Mouse (Mus musculus): ENCODE results near the gene G6pc3.
"Not testable (repeated sequence)": the region's sequence is repeated elsewhere in the genome, so short reads cannot be mapped to it uniquely, and the experiment has no call there.

Gene G6pc3

DNA sequence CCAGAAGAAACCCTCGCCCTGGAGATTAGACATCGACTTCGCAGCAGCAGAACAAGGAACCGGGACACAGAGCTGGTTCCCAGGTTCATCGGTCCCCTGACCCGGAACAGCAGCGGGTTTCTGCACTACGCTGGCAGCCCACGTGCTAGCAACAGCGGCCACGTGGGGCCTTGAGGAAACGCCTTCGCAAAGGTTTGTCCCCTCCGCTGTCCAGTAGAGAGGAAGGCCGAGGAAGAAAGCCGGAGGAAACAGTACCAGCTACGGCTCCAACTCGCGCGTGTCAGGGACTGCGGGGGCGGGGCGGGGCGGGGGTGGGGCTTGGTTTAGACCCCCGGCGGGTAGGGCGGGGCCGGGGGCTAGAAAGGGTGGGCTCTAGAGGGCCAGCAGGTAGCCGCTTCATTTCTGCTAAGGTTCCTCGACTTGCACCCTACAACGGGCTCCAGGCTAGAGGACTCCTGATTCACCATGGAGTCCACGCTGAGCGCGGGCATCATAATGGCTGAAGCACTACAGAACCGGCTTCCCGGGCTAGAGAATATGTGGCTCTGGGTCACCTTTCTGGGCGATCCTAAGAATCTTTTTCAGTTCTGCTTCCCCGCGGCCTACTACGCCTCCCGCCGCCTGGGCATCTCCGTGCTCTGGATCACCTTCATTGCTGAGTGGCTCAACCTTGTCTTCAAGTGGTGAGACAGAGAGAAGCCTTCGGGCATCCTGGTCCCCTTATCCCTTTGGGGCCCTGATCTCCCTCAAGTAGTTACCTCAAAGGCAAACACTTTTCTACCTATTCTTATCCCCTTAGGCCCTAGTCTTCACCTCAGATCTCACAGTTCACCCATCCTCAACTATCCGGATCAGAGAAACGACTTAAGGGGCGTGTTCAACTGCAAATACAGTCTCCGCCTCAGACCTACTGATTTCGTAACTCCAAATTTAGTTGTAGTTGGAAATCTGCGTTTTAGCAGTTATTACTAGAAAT lies at the start of gene G6pc3:
TSS of gene G6pc3 (plus strand) at position 160 of the 976 bp plus-strand sequence.
- peak; percentile 39 to 53 for DNase-seq (ENCODE audit: low read depth in 2 of 2, low spot score in 2 of 2)

DNA sequence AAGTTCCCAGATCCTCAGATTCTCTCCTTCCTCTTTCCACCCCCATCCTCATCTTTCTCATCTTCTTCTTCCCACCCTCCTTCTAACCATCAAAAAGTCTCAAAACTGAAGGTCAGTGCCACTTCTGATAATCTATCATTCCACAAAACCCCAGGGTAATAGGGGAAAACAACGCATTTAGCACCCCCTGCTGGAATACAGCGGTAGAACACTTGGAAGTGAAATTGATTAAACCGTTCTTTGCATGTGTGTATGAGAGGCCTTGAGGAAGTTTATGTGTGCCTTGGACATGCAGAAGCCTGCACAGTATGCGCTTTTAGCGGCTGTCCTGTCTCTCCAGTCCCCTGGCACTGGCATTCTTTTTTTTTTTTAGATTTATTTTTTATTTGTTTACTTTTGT lies 48.9 kb upstream of the G6pc3 start:
- peak; percentile 45 to 65 for DNase-seq (ENCODE audit: low read depth in 2 of 2, low spot score in 2 of 2)

DNA sequence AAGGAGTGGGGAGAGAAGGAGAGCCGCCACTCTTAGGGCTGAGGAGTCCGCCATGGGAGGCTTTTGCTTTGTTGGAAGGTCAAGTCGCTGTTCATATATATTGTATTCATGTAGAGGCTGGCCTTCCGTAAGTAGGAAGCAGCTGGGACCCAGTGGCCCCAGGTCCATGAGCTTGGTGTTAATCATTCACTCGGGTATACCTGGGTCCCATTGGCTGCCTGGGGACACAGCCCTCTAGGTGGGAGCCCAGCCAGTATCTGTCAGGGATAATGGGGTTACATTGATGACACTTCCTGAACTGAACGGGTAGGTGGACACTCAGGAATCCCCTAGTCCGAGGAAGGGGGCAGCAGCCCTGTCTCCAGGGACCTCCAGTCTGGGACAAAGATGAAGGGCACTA lies 47.1 kb upstream of the G6pc3 start:
- DNase-seq (ENCODE audit: low read depth in 2 of 2, low spot score in 2 of 2) = no peak

DNA sequence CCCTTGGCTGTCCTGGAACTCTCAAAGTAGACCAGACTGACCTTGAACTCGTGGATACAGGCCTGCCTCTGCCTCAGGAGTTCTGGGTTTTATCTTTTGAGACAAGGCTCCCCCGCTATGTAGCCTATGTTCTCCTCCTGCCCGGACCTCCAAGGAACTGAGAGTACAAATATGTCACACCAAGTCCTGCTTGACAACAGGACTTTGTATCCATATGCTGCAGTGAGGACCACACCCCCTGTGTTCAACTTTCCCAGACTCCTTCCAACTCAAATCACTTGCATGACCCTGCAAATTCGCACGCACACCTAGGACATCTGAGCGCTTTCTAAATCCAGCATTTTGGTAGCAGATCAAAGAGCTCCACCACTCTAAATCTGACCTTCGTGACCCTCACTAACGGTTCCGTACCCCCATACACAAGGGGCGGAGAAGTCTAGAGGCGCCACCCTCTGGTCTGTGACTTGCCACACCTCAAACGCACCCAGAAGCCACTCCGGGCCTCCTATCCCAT lies 44.4 kb upstream of the G6pc3 start:
- no peak for DNase-seq (ENCODE audit: low read depth in 2 of 2, low spot score in 2 of 2)

DNA sequence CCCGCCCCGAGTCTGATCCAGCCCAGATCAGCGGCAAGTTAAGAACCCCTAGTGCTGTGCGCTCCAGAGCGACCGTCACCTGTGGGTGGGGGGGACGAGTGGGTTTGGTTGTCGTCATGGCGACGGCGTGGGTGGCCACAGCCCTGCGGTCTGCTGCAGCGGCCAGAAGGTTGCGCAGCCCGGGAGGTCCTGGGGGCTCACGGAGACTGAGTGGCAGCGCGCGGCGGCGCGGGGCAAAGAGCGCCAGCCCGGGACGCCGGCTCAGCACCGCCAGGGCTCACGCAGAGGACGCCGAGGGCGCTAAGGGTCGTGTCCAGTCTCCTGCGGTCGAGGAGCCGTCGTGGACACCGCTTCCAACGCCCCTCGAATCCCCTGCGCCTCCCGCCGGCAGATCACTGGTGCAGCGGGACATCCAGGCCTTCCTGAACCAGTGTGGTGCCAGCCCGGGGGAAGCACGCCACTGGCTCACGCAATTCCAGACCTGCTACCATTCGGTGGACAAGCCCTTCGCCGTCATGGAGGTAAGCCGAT lies 43.9 kb upstream of the G6pc3 start, which contains the start of gene Nags:
TSS of gene Nags (plus strand) at position 43 of the 531 bp plus-strand sequence.
- no peak for DNase-seq (ENCODE audit: low read depth in 2 of 2, low spot score in 2 of 2)

DNA sequence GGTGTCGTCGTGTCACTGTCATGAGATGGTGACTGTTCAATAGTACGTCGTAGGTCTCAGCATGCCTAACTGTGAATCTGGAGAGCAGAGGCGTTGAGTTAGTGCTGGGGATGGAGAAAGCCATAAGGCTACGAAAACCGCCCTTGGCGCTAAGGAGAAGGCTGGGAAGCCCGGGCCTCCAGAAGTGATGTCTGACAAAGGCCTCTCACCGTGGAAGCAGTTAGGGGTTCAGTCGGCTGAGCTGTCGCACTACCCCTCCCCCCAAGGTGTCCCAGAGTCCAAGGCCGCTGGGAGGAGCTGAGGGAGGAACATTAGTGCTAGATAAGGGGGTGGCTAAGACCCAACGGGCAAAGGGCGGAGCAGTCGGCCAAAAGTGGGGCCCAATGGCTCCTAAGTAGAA lies 43.4 kb upstream of the G6pc3 start:
- no peak for DNase-seq (ENCODE audit: low read depth in 2 of 2, low spot score in 2 of 2)

DNA sequence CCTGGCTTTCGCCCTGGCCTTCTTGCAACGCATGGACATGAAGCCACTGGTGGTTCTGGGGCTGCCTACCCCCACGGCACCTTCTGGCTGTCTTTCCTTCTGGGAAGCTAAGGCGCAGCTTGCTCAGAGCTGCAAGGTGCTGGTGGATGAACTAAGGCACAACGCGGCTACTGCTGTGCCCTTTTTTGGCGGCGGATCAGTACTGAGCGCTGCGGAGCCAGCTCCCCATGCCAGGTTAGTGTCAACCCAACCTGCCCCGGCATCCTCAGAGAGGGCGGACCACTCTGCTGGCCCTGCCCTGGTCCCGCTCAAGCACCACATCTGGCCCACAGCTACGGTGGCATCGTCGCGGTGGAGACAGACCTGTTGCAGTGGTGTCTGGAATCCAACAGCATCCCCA lies 42.9 kb upstream of the G6pc3 start:
- DNase-seq (ENCODE audit: low read depth in 2 of 2, low spot score in 2 of 2) = no peak

DNA sequence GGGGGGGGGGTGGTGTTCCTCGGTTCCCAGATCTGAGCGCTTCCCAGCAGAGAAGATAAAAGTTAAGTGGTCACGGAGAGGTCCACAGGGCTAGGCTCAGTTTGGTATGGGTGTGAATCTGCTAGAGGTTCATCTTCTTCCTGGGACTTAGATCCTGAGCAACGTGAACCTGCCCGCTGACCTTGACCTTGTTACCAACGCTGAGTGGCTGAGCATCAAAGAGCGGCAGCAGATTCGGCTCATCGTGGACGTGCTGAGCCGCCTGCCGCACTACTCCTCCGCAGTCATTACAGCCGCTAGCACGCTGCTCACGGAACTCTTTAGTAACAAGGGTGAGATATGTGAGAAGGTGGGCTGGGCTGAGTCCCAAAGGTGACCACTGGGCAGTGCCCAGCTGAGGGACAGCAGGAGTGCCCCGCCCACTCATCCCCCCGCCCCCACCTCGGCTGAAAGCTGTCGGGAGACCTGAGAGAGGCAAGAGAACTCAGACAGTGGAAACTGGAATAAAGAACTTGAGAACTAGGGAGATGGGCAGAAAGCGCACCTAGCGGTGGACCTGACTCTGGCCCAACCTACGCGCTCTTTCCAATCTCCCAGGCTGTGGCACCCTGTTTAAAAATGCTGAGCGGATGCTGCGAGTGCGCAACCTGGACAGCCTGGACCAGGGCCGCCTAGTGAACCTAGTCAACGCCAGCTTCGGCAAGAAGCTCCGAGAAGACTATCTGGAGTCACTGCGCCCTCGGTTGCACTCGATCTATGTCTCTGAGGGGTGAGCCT lies 42.0 kb upstream of the G6pc3 start:
- no peak for DNase-seq (ENCODE audit: low read depth in 2 of 2, low spot score in 2 of 2)

DNA sequence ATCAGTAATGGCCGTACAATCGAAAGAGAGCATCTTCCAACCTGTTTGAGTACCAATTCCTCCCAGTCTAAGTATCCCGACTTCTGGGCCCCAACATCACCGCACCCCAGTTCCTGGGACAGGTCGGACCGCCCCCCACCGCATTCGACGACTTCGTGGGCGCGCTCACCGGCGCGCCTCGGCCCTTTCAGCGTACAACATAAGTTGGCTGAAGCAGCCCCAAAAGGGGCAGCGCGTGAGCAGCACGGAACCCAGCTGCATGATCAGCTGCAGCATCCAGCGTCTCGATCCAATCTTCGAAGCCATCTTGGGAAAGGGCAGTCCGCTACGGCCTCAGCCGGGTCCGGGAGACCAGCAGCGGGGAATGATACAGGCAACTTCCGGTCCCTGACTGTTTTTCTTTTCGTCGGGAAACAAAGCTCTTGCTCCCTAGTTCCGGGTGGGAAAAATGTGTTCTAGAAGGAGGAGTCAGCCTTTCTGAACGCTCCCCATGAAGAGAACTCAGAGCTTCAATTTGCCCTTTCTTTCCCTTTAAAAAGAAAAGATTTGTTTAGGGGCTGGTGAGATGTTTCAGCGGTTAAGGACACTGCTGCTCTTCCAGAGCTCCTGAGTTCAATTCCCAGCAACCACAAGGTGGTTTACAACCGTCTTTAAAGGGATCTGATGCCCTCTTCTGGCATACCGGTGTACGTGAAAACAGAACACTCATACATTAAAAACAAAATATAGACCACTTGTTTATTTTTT lies 33.2 kb upstream of the G6pc3 start, which contains the start of gene Tmem101:
TSS of gene Tmem101 (minus strand) at position 366 of the 747 bp plus-strand sequence.
- DNase-seq (ENCODE audit: low read depth in 2 of 2, low spot score in 2 of 2) = peak; percentile 70

DNA sequence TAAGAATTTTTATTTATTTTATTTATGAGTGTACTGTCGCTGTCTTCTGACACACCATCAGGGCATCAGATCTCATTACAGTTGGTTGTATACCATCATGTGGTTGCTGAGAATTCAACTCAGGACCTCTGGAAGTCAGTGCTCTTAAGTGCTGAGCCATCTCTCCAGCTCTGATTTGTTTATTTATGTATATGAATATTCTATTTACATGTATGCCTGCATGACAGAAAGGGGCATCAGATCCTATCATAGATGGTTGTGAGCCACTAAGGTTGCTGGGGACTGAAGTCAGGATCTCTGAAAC lies 32.7 kb upstream of the G6pc3 start:
- no peak for DNase-seq (ENCODE audit: low read depth in 2 of 2, low spot score in 2 of 2)

DNA sequence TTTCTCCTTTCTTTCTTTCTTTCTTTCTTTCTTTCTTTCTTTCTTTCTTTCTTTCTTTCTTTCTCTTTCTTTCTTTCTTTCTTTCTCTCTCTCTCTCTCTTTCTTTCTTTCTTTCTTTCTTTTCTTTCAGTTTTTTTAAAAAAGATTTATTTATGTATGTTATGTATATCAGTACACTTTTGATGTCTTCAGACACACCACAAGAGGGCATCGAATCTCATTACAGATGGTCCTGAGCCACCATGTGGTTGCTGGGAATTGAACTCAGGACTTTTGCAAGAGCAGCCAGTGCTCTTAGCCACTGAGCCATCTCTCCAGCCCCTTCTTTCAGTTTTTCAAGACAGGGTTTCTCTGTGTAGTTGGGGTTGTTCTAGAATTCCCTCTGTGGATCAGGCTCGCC lies 31.4 kb upstream of the G6pc3 start:
- not testable (repeated sequence) for DNase-seq (ENCODE audit: low read depth in 2 of 2, low spot score in 2 of 2)

DNA sequence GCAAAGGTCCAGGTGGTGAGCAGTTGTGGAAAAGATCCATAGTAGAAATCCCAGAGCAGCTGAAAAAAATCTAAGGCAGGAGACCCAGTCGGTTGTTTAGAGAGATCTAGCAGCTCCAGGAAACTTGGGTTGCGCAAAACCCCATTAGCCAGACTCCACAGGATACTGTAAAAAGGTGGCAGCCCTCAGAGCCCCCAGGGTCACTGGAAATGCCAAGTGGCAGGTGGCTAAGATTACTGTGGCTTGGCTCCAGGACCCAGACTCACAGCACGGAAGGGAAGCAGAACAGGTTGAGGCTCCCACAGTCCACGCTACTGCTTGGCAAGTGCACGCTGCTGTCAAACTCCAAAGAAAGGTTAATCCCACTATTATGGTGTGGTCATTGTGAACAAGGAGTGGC lies 29.6 kb upstream of the G6pc3 start:
- DNase-seq (ENCODE audit: low read depth in 2 of 2, low spot score in 2 of 2) = no peak

DNA sequence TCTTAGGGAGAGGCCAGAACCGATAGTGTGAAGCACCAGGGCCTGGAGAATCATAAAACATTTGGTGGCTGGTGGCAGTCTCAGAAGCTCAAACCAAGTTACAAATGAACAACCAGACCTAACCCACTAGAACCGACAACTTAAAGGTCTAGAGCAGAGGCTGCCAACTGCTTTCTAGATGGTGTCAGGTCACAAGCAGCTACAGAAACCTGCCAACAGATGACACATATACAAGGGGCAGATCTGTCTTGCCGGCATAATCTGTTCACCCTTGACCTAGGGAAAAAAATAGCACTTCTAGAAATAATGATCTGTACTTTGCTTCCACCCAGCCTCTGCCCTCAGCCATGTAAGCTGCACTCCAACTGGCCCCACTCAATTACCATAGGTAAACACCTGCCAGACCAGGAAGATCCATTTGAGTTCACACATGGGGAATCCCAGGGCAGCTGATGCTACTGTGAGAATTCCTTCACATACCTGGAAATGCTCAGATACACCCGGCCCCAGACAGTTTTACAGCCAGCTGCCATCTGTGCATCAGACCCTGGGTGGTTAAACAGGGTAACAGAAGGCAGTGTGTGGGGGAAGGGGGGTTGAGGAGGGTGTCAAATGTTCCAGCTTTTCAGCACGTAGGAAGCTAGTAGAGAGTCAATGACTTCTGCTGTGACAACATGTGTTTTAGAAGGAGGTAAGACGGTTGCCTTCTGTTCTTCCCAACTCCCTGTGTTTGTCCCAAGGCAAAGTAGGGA lies 23.3 kb upstream of the G6pc3 start:
- no peak for DNase-seq (ENCODE audit: low read depth in 2 of 2, low spot score in 2 of 2)

DNA sequence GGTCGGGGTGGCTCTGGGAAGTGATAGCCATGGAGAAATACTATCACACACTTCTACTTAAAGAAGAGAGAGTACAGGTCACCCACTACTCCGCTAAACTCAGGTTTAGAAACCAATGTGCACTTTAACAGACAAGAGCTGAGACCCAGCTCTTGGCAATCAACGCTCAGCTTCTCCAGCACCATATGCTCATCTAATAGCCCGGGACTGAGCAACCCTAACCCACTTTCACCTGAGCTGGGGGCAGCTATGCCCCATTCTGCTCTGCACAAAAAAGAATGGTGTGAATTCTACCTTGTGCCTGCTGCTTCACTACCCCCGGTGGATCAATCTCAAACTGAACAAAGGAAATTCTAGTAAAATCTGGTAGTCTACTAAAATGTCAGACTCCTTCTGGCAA lies 21.9 kb upstream of the G6pc3 start:
- no peak for DNase-seq (ENCODE audit: low read depth in 2 of 2, low spot score in 2 of 2)

DNA sequence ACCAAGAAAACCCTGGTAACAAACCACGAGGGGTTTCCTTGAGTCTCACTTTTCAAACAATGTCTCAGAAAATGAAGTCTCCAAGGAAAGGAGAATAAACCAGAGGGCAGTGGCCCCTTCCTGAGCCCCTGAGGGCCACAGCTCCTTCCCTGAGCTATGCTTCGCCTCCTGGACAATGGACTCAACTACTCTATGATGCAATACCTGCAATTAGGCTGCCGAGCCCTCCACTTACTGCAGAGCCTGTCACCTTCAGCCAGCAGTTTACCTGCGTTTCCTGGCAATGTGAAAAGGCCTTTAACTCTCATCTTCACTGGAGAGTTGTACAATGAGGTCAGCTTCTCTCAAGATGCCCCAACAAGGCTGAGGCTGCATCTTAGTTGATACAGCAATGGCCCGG lies 20.7 kb upstream of the G6pc3 start:
- no peak for DNase-seq (ENCODE audit: low read depth in 2 of 2, low spot score in 2 of 2)

DNA sequence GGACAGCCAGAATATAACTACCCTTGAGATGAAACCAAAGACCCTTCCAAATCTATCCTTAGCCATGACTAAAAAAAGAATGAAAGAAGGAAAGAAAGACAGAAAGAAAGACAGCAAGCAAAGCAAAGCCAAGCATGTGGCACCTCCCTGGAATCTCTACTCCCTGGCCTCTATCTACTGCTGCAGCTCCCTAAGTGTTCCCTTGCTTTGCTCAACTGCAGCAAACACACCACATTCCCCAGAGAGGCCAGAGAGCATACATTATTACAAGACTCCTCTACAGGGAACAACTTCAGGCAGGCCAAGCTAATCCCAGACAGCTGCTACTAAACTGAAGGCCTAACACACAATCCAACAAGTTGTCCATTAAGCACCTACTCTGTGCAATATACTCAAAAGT lies 9.6 kb upstream of the G6pc3 start:
- no peak for DNase-seq (ENCODE audit: low read depth in 2 of 2, low spot score in 2 of 2)

DNA sequence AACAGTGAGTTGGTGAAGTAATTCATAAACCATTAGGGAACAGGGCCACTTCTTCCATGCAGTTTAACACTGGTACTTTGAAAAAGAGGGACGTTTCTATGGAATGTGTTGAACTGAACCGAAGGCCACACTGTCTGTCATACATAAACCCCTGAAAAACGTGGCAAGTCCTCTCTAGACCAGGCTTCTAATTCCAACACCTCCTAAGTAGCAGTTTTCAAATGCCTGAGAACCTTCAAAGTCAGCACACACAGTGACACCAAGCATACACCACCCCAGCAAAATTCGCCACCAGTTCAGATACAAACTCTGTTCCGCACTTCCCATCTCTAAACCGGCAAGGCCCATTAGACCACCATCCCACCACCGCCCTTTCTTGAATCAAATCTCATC lies 5.2 kb upstream of the G6pc3 start:
- no peak for DNase-seq (ENCODE audit: low read depth in 2 of 2, low spot score in 2 of 2)

DNA sequence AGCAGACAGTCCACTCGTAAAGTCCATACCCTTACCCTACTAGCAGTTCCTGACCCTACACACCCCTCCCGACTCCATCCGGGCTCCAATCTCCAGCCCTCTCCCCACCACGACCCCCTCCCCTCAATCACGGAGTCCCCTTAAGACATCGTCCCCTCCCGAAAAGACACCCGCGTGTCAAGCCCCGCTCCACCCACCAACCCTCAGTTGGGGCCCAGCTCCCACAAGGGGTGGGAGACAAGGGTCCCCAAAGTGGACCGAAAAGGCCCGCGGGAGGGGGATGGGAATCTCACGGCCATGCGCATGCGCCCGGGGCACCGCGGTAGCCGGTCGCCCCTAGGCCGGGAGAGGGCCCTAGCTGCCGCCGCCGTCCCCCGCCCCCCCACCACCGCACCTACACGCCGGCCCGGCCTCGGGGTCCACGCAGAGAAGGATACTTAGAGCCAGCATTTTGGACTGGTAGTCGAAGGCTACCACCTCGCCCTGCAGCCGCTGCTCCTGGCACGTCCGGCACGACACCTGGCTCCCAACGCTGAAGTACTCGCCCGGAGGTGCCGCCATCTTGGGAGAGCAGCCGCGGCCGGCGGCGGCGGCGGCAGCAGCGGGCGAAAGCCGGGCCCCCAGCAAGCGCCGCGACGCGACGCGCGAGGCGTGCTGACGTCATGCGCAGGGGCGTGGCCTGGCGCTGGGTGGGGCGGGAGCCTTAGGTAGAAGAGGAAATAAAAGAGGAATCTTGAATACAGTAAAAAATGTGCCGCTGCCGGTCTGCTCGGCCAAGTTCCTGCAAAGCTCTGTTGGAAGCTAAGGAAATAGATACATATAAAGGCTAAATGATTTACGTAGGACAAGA lies 4.5 kb upstream of the G6pc3 start, which contains the start of gene Lsm12:
TSS of gene Lsm12 (minus strand) at position 651 of the 850 bp plus-strand sequence.
- peak; percentile 95 to 98 for DNase-seq (ENCODE audit: low read depth in 2 of 2, low spot score in 2 of 2)

DNA sequence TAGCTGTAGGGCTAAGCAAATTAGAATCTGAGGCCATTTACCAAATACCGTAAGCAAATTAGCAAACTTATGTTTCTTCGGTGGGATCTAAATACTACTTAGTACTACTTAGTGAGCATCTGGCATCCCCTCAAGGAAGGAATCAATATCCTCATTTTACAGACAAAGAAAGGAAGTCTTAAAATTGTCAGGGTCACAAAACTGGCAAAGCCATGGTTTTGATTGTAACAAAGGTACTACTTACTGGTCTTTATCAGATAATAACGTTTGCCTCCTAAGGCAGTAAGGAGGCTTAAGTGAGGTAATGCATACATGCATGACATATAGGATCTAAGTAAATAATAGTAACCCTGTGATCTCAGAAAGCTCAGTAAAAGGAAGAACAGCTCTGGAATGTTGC lies 3.7 kb upstream of the G6pc3 start:
- DNase-seq (ENCODE audit: low read depth in 2 of 2, low spot score in 2 of 2) = no peak
